ENCODE assay signal across 22 mouse cellular contexts in genomic region chr5:142375641-142376040, GRCm38 (mm10). TPM values are rescaled to one million over a fixed set of nuclear protein-coding genes. Genes with fewer than 3 reads are reported as not detected.
DNase-seq lines count a peak whose midpoint lies in the region; ATAC-seq and TF ChIP-seq lines count a peak whose summit lies in the region.
"Had no signal": no experiment of that assay in that cellular context is flagged by ENCODE, and none has a peak within 500 bp of the region (broad histone marks: within the 10 kb centered on the region; RNA-seq: fewer than 3 reads in every experiment).

No protein-coding gene starts in this region.

- H3K4me1 ChIP-seq in hindbrain, embryonic 10.5 days (replicated peaks) = peaks cover 42% of the 10 kb centered on the region
- peaks cover 9% of the 10 kb centered on the region for H3K4me1 ChIP-seq in hindbrain, embryonic 11.5 days (replicated peaks; ENCODE audit: control insufficient read depth, insufficient read depth, low read length)
- no peaks in the 10 kb centered on the region for H3K4me1 ChIP-seq in kidney, adult 2 months (ENCODE audit: control insufficient read depth, insufficient read depth, low read length)
- no peaks in the 10 kb centered on the region for H3K4me1 ChIP-seq in cerebellum, adult 2 months (ENCODE audit: control insufficient read depth, insufficient read depth, low read length)

- no peak overlapping the region for H3K4me2 ChIP-seq in hindbrain, embryonic 11.5 days (replicated peaks; ENCODE audit: low read depth, low read length)
- H3K4me2 ChIP-seq: forebrain, embryonic 13.5 days; heart, embryonic 13.5 days; hindbrain, embryonic 14.5 days had no signal

- no peaks in the 10 kb centered on the region for H3K27me3 ChIP-seq in hindbrain, embryonic 10.5 days (ENCODE audit: insufficient read depth, poor library complexity, severe bottlenecking)
- no peaks in the 10 kb centered on the region for H3K27me3 ChIP-seq in hindbrain, embryonic 11.5 days (ENCODE audit: control insufficient read depth, insufficient read depth, low read length)
- no peaks in the 10 kb centered on the region for H3K27me3 ChIP-seq in kidney, adult 2 months (replicated peaks; ENCODE audit: control insufficient read depth, insufficient read depth, low read length)
- no peaks in the 10 kb centered on the region for H3K27me3 ChIP-seq in cerebellum, adult 2 months (ENCODE audit: control insufficient read depth, insufficient read depth, low read length)
- H3K27me3 ChIP-seq: forebrain, embryonic 13.5 days; heart, embryonic 13.5 days; Patski had no signal

- WGBS in hindbrain, embryonic 10.5 days = 93% methylated on average over 5 of the region's 5 CpGs
- 95% methylated on average over 5 of the region's 5 CpGs for WGBS in hindbrain, embryonic 11.5 days
- WGBS in macrophage (ENCODE audit: missing documents) = 90% methylated on average over 5 of the region's 5 CpGs
- WGBS in kidney, adult 2 months = 96% methylated on average over 5 of the region's 5 CpGs
- WGBS in cerebellum, adult 2 months = 93% methylated on average over 5 of the region's 5 CpGs

- H3K27ac ChIP-seq in hindbrain, embryonic 10.5 days = 0 out of 2 replicates have a peak overlapping the region, but pooled peaks have one; percentile 12
- no peak overlapping the region for H3K27ac ChIP-seq in hindbrain, embryonic 11.5 days (ENCODE audit: low read depth, low read length)
- H3K27ac ChIP-seq in macrophage = peak overlapping the region; percentile 59
- H3K27ac ChIP-seq in kidney, adult 2 months (ENCODE audit: insufficient read depth, low read depth, low read length) = no peak overlapping the region
- no peak overlapping the region for H3K27ac ChIP-seq in cerebellum, adult 2 months (ENCODE audit: insufficient read depth, low read length)
- H3K27ac ChIP-seq: embryonic facial prominence, embryonic 10.5 days; forebrain, embryonic 13.5 days; gastrocnemius, adult 2 months; heart, embryonic 13.5 days; hindbrain, embryonic 14.5 days had no signal

- no peak for ATAC-seq in hindbrain, embryonic 11.5 days (ENCODE audit: low FRiP score)
- peak; percentile 28 for ATAC-seq in activated CD4-positive, CD25-positive, alpha-beta regulatory T cell, adult 4 months
- ATAC-seq: forebrain, embryonic 13.5 days; intestine, embryonic 16.5 days; Patski had no signal

- no peak overlapping the region for H3K9ac ChIP-seq in hindbrain, embryonic 11.5 days (ENCODE audit: low read depth, low read length)
- H3K9ac ChIP-seq: forebrain, embryonic 13.5 days; heart, embryonic 13.5 days; hindbrain, embryonic 14.5 days had no signal

- no peak for TF ChIP-seq POLR2A in kidney, adult 2 months (IDR thresholded peaks at IDR 0.05; ENCODE audit: low read depth, low read length)
- TF ChIP-seq POLR2A in cerebellum, adult 2 months (IDR thresholded peaks at IDR 0.05; ENCODE audit: borderline replicate concordance, insufficient read depth, low read length) = no peak

- peaks cover 7% of the 10 kb centered on the region for H3K36me3 ChIP-seq in hindbrain, embryonic 10.5 days
- no peaks in the 10 kb centered on the region for H3K36me3 ChIP-seq in hindbrain, embryonic 11.5 days (ENCODE audit: control insufficient read depth, insufficient read depth, low read length)
- no peaks in the 10 kb centered on the region for H3K36me3 ChIP-seq in macrophage (ENCODE audit: inconsistent target)
- H3K36me3 ChIP-seq in kidney, adult 2 months (ENCODE audit: control insufficient read depth, insufficient read depth, low read length) = no peaks in the 10 kb centered on the region
- H3K36me3 ChIP-seq: embryonic facial prominence, embryonic 10.5 days; heart, embryonic 13.5 days had no signal

- H3K79me2 ChIP-seq in macrophage (ENCODE audit: inconsistent target) = no peaks in the 10 kb centered on the region

- H3K9me3 ChIP-seq in hindbrain, embryonic 10.5 days = peaks cover 6% of the 10 kb centered on the region
- H3K9me3 ChIP-seq in hindbrain, embryonic 11.5 days (ENCODE audit: control insufficient read depth, low read length) = no peaks in the 10 kb centered on the region
- H3K9me3 ChIP-seq: embryonic facial prominence, embryonic 10.5 days had no signal

- no peak overlapping the region for H3K4me3 ChIP-seq in hindbrain, embryonic 10.5 days
- H3K4me3 ChIP-seq in hindbrain, embryonic 11.5 days (ENCODE audit: low read depth, low read length) = no peak overlapping the region
- H3K4me3 ChIP-seq in macrophage (ENCODE audit: inconsistent target) = no peak overlapping the region
- no peak overlapping the region for H3K4me3 ChIP-seq in kidney, adult 2 months (ENCODE audit: insufficient read depth, low read depth, low read length)
- H3K4me3 ChIP-seq in cerebellum, adult 2 months (replicated peaks; ENCODE audit: insufficient read depth, low read depth, low read length) = no peak overlapping the region
- H3K4me3 ChIP-seq: embryonic facial prominence, embryonic 10.5 days; forebrain, embryonic 13.5 days; gastrocnemius, adult 2 months; heart, embryonic 13.5 days had no signal

- no peak for TF ChIP-seq CTCF in kidney, adult 2 months (conservative IDR thresholded peaks at IDR 0.05; ENCODE audit: insufficient read depth, insufficient read length, low read depth, low read length)
- TF ChIP-seq CTCF in cerebellum, adult 2 months (IDR thresholded peaks at IDR 0.05; ENCODE audit: borderline replicate concordance, insufficient read depth, low read depth, low read length) = no peak

- no peak for DNase-seq in hindbrain, embryonic 10.5 days (ENCODE audit: low spot score)
- no peak for DNase-seq in hindbrain, embryonic 11.5 days (ENCODE audit: low spot score)
- DNase-seq in A20 (ENCODE audit: low read depth, low spot score) = peak; percentile 79
- DNase-seq in ovary, postnatal 10 days (ENCODE audit: low spot score) = no peak
- no peak for DNase-seq in kidney, adult 2 months
- no peak for DNase-seq in cerebellum, adult 2 months
- DNase-seq: adrenal gland, adult 8-10 months; adrenal gland, postnatal 36 days; cerebellum, adult 11-12 months; cerebellum, adult 9-11 months; cerebellum, postnatal 36 days; gastrocnemius, adult 2 months; gastrocnemius, postnatal 36 days; heart, postnatal 4 days had no signal

RNA-seq across cellular contexts. Expression of gene Foxk1, which starts 25.7 kb away (rescaled TPM):
- 5.2 and 5.5 TPM in 2 replicates for polyA plus RNA-seq in hindbrain, embryonic 10.5 days (2016; fragmentation: Nextera tagmentation; extraction: Ambion mirVana)
- polyA plus RNA-seq in hindbrain, embryonic 11.5 days (2014; fragmentation: Nextera tagmentation; extraction: Ambion mirVana) = 4.0 and 4.1 TPM in 2 replicates
- 10 to 100 TPM in 1 of 2 experiments, 1 to 10 TPM in 1; 9.4 to 13.3 TPM for polyA plus RNA-seq in activated CD4-positive, CD25-positive, alpha-beta regulatory T cell, adult 4 months (2017; shearing (Covaris generic))
- 10 to 100 TPM in 14 of 26 experiments, 1 to 10 TPM in 12; 3.4 to 17.4 (median 11.5) TPM for total RNA-seq in macrophage (2018; cell fraction: chromatin; rRNA removed)
- 10 to 100 TPM in 25 of 26 experiments, 1 to 10 TPM in 1; 9.9 to 19.0 (median 14.0) TPM for total RNA-seq in macrophage (2018; cell fraction: cytosol; rRNA removed)
- 10 to 100 TPM in 18 of 26 experiments, 1 to 10 TPM in 8; 7.9 to 18.3 (median 12.9) TPM for total RNA-seq in macrophage (2018; cell fraction: nucleus; rRNA removed)
- polyA plus RNA-seq in macrophage (2018) = 8.6 to 10.0 TPM (median 9.3 TPM) in 3 replicates
- polyA plus RNA-seq in kidney, adult 2 months (2012; rRNA removed) = 11.6 and 12.4 TPM in 2 replicates
- 14.2 and 15.4 TPM in 2 replicates for polyA plus RNA-seq in cerebellum, adult 2 months (2012; rRNA removed)

Comparison
In these comparisons a context has a peak if more than half of its experiments do, and no peak if none do; other contexts are left out.
1. H3K27ac ChIP-seq: peak in hindbrain, embryonic 10.5 days (single experiment) and macrophage (single experiment); none in hindbrain, embryonic 11.5 days (single experiment), kidney, adult 2 months (single experiment) and cerebellum, adult 2 months (single experiment).